Mouse (Mus musculus) adrenal gland, postnatal 36 days (tissue): ENCODE measurements around the gene Iqsec1. TPM values are rescaled to one million over a fixed set of nuclear protein-coding genes. Genes with fewer than 3 reads are reported as not detected.

ENCODE experiments used
- DNase-seq, 2 experiments: peaks; one replicate each; pipeline ENCODE4 v3.0.0; 2021; ENCODE audit warnings: mixed read lengths in 1 of 2
- total RNA-seq, 2 experiments: library from RNA; stranded (reverse); gene quantifications; 2 replicates each; pipeline ENCODE4 v1.2.3; 2021

Gene Iqsec1
- total RNA-seq, 2 experiments from 2014 or later = 96.2 to 114 TPM

- no peak for DNase-seq
Observed at GRCm38 (mm10) chr6:90725526-90725925, 263.0 kb downstream of the Iqsec1 start.

- no peak for DNase-seq
Observed at GRCm38 (mm10) chr6:90722993-90723392, 265.5 kb downstream of the Iqsec1 start.

- DNase-seq = peak; percentile 75 to 88
Observed at GRCm38 (mm10) chr6:90720996-90721746, 267.3 kb downstream of the Iqsec1 start.

GRCm38 (mm10) chr6:90720201-90720600, 268.3 kb downstream of the Iqsec1 start:
- no peak for DNase-seq

- no peak for DNase-seq
Observed at GRCm38 (mm10) chr6:90719402-90719801, 269.1 kb downstream of the Iqsec1 start.

GRCm38 (mm10) chr6:90718477-90718876, 270.0 kb downstream of the Iqsec1 start:
- DNase-seq = no peak

GRCm38 (mm10) chr6:90717711-90718110, 270.8 kb downstream of the Iqsec1 start:
- peak; percentile 46 to 73 for DNase-seq

GRCm38 (mm10) chr6:90716853-90717252, 271.6 kb downstream of the Iqsec1 start:
- DNase-seq = no peak

GRCm38 (mm10) chr6:90716066-90716704, 272.3 kb downstream of the Iqsec1 start:
- peak; percentile 90 to 94 for DNase-seq

- DNase-seq = no peak
Observed at GRCm38 (mm10) chr6:90715245-90715905, 273.1 kb downstream of the Iqsec1 start.

- no peak for DNase-seq
Observed at GRCm38 (mm10) chr6:90713650-90714049, 274.8 kb downstream of the Iqsec1 start.

- DNase-seq = peak; percentile 41 to 52
Observed at GRCm38 (mm10) chr6:90712486-90713480, 275.7 kb downstream of the Iqsec1 start.

- DNase-seq = no peak
Observed at GRCm38 (mm10) chr6:90712063-90712462, 276.4 kb downstream of the Iqsec1 start.

- DNase-seq = no peak
Observed at GRCm38 (mm10) chr6:90711476-90712035, 276.9 kb downstream of the Iqsec1 start.

- DNase-seq = no peak
Observed at GRCm38 (mm10) chr6:90710778-90711177, 277.7 kb downstream of the Iqsec1 start.

GRCm38 (mm10) chr6:90709929-90710777, 278.3 kb downstream of the Iqsec1 start:
- no peak for DNase-seq

- DNase-seq = no peak
Observed at GRCm38 (mm10) chr6:90708061-90708618, 280.3 kb downstream of the Iqsec1 start.

GRCm38 (mm10) chr6:90707143-90707542, 281.3 kb downstream of the Iqsec1 start:
- DNase-seq = peak; percentile 31 to 45

GRCm38 (mm10) chr6:90706490-90706889, 282.0 kb downstream of the Iqsec1 start:
- DNase-seq = no peak

GRCm38 (mm10) chr6:90705738-90706137, 282.7 kb downstream of the Iqsec1 start:
- DNase-seq = no peak
